Mouse (Mus musculus) brain, adult 2 months (tissue): ENCODE results near the gene Srgap1.

Source experiments
- DNase-seq: peaks from one replicate; pipeline ENCODE4 v3.0.0; 2011; ENCODE audit warnings: low read depth, low spot score

Srgap1 gene

DNA sequence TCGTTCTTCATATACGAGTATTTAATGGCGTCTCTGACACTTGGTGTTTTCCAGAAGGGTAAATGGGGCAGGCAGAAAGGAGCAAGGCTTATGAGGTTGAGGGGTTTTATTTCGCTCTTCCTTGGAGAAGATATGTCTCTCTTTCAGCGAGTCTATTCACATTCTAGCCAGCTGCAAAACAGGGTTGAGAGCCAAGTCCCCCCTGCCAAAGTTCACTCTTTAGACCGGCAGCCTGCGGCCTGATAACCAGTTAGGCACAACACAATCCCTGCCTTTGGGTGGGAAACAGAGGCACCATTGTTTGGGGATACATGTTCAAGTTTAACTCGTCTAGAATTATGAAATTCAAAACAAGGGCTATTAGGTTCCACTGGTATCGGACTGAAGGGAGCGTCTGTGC is 83.0 kb downstream of the Srgap1 start:
- peak; percentile 70 for DNase-seq

DNA sequence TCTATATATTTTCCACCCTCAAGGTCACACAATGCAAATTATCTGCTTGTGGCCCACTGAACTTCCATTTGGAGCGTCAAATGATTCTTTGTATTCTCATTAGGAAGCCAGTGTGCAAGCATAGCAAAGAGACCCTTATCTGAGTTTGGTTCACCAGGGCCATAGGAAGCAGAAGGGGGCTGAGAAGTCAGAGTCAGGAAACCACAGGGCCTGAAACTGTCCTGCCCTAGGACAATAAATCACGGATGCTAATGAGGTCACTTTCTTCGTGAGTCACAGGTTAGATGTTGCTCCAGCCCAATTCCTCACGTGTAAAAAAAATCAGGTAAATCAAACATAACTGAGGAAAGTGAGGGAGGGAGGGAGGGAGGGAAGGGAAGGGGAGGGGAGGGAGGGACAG is 85.1 kb downstream of the Srgap1 start:
- no peak for DNase-seq

DNA sequence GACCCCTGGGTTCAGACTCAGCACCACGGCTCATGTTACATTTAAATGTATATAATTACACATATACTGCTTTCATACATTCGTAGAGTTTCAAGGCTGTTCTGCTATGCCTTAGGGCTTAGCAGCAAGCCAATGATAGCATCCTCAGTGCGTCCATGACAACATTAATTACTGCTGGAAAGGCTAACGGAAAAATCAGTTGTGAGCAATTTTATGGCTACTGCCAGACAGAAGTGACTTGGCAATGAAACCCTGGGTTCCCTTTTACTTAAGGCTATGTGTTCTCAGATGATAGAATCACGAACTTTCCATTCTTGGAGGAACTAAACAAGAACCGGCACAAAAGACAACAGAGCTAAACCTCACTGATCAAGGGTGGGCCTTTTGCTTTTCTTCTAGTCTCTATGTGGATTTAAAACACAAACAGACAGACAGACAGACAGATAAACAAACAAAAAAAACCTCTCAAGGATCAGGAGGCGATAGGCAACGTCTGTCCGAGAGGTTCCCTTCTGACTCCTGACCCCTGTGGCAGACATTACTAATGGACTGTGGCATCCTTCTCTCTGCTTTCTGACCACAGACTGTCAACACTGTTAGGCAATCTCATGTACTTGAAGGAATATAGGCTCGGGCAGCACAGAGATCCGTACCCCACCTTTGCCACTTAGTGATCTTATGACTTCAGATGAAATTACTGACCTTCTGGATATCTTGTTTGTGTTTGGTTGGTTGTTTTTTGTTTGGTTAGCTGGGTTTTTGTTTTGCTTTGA is 85.8 kb downstream of the Srgap1 start:
- no peak for DNase-seq

DNA sequence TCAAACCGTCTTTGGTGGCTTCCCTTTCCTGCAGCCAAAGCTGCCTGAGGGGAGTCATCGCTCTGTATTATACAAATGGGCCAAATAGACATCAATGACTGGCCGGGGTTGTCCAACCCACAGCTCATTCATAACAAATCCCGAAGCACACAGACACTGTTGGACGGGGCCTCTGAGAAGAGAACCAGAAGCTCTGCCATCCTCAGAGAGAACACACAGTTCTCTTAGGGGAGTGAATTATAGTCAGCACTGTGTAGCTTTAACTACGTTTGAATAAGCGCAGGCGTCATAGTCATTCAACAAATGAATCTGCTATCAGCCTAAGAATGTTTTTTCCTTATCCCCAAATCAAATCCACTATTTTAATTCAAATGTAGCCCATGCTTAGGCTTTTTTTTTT is 88.4 kb downstream of the Srgap1 start:
- DNase-seq, result peak; percentile 48

DNA sequence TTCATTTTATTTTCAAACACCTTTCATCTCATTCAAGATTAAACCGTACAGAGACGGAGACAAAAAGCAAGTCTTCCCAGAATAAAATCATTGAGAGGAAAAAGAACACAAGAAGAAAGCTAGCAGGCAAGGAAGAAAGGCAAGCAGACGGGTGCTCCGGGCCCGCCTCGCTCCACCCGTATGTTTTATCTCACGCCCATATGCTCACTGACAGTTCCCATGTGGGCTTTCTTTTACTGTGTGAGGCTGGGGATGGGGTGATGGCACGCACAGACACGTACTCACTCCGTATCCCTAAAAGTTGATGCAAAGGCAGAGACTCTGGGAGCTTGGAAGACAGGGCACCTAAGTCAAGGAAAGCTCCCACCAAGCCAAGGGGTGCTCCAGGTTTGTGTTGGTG is 90.6 kb downstream of the Srgap1 start:
- DNase-seq, result peak; percentile 59

DNA sequence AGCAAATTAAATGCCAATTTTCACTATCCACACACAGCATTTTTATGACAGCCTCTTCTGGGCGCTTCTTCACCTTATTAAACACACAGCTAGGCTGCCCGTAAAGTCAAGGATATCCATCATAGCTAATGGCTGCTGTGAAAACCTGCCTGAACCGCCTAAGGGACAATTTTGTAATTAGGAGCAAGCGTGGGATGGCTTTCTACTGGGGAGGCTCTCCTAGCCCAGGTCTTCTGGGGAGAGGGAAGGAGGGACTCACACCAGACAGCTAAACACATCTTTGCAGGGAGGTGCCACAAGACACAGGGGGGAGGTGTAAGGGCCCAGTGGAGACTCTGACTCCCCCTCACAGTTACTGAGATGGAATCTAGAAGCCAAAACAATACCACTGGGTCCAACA is 91.4 kb downstream of the Srgap1 start:
- peak; percentile 18 for DNase-seq

DNA sequence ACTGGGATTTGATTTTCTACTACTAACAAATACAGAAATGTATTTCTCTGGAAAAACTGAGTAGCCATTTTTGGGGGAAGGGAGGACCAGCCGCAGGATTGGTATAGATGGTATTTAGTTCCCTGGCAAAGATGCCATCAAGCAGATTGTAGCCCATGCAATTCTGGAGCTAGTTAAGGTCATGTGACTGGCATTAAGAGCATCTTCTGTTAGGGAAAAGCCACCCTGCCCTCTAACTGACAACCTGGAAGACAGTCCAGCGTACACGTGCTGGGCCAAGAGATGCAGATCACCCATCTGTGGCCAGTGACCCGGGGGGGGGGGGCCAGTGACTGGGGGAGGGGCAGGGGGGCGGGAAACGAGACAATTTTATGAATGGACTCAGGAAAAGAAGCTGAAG is 92.2 kb downstream of the Srgap1 start:
- DNase-seq, result no peak

DNA sequence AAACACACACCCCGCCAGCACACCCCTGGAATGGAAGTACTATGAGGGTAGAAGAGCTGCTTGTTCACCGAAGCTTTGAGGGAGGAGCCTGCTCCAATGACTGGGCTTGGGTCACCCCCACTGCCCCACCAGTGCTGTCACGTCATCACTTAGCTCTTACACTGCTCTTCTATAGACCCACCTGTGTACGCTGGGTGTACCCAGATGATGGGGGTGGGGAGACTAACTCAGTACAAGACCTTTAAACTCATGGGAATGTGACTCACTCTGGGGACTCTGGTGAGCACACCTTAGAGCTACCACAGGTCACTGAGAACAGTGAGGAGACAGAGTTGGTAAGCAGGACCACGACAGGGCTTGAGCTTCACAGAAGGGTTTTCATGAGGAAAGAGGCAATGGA is 94.1 kb downstream of the Srgap1 start:
- DNase-seq, result no peak

DNA sequence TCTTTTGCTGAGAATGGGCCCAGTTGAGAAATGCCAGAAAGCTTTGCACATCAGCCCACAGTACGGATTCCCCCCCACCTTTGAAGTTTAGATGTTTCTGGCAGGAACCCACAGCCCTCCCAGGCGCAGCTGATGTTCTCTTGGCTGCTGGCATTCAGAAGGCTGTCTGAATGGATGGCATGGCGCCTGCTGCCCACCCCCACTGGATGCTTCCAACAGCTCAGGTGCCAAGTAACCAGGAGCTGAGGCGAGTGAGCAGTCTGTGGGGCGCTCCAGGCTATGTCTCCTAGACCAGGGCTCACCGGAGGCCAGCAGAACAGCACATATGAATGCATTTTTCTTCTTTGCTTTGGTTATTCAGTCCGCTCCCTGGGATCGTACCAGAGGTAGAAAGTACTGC is 100.9 kb downstream of the Srgap1 start:
- peak; percentile 89 for DNase-seq

DNA sequence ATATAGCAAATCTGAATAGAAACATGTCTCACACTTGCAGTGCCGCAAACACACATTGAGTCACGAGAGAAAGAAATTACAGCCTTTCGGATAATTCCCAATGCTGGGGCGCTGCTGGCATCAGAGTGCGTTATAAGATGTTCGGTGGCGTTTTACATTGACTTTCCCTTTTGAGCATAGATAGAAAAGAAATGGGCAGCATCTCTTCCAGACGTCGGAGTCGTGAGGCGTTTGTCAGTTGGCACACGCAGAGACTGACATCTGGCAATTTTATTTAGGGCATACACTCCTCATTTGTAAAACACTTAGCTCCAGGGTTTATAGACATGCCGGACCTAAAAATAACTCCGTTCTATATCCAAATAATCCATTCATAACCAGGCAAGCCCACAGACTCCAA is 115.2 kb downstream of the Srgap1 start:
- DNase-seq, result peak; percentile 37

DNA sequence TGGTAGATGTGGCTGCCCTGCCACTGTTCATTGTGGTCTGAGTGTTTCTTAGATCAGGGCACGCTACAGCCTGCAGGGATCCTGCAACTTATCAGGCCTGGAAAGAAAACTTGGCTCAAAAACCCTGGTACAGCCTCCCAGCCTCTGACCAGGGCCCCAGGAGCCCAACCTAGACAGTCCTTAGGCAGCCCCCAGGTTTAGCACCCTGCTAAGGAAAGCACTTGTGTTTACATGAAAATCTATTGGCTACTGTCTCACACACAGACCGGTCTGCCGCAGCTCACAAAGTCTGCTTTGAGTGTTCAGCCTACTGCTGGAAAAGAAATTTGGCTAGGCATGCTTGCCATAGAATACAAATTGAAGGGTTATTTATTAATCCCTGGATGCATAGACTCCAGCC is 121.0 kb downstream of the Srgap1 start:
- no peak for DNase-seq

DNA sequence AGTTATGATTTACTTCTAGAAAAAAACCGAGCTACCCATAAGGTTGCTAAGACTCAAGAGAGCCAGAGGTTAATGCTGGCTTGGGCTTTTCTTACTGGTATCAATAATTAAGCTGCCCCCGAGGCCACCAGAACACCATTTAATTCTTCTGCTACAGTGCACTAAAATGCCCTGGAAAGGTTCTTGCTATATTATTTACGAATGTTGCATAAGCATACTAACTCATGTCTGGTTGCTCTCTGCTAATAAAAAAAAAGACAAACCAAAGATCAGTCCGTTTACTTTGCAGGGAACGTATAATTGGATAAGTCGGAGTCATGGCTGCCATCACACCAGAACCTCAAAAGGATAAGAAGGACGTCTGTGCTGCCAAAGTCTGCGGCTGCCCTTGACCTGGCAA is 128.1 kb downstream of the Srgap1 start:
- no peak for DNase-seq

DNA sequence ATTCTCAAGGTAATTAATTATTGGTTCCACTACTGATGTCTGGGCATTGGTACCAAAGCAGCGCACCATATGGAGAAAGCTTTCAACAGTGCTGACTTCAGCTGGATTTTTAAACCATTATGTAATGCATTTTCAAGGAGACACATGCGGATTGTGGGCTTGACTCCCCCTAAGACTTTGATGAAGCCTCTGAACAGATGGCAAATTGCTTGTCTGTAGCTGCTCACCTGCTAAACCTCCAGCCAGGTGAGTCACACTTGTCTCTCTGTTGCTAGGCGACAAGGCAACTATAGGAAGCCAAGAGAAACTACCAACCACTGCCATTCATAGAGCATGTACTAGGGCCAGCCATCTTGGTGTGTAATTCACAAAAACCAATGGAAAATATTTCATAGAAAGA is 128.5 kb downstream of the Srgap1 start:
- DNase-seq, result peak; percentile 41

DNA sequence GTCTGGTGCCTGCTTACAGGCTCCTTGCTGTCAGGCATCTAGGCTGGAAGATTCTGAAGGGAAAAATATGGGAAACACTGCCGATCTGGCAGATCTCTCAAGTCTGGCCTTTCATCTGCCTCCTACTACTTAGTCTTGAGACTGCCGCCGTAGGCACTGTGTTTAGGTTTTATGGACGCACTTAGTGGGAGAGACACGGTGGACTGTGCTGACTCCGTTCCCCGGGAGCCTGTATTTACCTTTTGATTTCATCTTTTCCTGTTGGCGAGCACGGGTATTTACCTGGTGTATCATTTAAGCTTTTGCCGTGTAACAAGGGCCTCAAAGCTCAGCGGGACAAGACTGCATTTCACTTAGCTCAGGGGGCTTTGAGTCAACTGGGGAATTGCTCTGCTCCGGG is 131.6 kb downstream of the Srgap1 start:
- no peak for DNase-seq

DNA sequence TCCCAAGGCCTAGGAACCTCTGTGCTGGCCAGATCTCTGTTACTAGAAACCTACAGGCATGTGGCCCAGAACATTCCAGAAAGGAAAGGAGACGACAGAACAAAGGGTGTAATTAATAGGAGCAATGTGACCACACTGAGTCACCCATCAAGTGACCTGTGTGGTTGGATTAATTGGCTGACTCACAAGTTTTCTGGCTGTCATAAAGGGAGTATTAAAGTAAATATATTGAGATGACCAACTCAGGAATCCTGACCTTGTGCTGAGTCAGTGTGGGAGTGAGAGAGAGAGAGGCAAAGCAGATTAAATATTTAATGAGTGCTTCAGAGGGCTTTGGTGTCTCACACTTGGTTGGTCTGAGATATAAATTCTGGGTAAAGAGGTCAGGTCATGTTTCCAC is 143.0 kb downstream of the Srgap1 start:
- no peak for DNase-seq

DNA sequence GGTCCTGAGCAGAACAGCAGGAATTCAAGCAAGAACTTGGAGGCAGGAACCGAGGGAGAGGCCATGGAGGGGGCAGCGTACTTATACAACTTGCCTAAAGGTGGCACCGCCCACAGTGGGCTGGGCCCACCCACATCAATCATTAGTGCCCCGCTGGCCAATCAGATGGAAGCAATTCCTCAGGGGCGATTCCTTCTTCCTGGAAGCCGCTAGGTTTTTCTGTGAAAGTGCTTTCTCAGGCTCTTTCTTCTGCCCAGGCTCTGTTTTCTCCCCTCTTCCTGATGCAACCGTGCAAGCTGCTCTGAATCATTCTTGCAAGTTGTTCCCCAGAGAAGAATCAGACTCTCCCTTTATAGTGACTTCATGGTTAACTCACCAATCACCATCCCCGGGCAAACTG is 144.5 kb downstream of the Srgap1 start:
- no peak for DNase-seq

DNA sequence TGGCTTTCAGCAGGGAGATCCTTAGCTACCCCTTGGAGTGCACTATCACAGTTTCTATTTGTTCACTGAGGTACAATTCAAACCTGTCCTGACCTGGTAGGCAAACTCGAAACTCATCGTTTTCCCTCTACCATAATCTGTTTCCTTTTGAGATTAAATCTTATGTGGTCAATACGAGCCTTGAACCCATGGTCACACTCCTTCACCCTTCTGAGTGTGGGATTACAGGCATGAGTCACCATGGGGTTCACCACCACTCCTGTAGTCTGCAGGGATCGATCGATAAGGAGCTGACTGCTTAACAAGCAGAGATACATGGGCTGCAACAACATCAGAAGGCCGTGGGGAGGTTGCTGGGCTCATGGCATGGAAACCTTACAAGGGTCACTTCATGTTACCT is 146.3 kb downstream of the Srgap1 start:
- no peak for DNase-seq

DNA sequence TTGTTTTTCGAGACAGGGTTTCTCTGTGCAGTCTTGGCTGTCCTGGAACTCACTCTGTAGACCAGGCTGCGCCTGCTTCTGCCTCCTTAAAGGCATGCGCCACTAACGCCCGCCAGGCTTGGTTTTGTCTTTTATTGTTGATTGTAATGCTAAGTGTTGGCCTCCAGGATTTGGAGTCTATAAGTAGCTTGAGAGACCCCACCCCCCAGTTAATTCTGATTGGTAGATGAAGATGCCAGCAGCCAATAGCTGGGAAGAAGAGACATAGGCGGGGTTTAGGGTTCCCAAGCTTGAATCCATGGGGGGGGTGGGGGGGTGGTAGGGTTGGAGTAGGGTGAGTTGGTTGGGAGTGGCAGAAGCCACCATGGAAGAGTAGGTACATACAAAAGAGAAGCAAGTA is 147.4 kb downstream of the Srgap1 start:
- DNase-seq, result no peak

DNA sequence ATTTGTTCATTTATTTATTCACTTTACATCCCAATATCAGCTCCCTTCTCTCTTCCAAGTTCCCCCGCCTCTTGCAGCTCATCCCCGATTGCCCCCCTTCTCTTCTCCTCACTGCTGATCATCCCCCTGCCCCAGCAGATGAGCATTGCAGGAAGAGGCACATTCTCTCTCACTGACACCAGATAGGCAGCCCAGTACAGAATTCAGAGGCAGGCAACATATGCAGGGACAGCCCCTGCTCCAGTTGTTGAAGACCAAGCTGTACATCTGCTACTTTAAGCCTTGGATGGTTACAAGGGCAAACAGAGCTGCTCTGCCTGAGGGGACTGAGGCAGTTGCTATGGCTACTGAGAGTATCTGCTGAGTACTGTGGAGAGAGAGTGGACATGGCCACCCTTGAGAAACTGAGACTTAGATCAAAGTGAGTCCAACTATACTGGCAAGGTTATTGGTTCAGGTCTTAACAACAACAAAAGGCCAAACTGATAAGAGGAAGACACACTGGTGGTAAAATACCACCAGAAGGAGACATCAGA is 149.2 kb downstream of the Srgap1 start:
- no peak for DNase-seq

DNA sequence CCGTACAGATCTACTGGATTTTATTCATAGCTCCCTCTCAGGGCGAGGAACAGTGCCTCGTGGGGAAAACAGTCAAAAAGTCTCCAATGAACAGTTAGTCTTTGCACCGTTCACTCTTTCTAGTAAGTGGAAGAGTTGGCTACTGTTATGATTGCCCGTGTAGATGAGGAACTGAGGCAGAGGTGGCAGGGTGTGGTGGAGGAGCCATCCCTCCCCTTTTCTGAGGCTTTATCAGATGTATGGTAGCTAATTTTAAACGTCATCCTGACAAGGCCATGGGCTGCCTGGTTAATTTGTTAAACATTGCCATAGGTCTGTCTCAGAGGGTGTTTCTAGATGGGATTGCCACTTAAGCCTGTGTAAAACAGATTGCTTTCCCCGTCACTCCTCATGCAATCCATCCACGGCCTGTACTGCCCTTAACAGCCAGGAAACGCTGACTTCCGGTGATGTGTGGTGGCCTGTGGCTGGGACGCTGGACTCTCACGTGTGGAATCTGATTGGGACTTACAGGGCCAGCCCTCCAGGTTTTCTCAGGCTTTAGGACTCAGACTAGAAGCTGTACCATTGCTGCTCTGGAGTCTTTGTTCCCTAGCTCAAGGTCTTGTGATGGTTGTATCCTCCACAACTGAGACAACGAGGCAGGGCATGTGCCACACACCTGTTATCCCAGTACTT is 155.6 kb downstream of the Srgap1 start:
- no peak for DNase-seq

DNA sequence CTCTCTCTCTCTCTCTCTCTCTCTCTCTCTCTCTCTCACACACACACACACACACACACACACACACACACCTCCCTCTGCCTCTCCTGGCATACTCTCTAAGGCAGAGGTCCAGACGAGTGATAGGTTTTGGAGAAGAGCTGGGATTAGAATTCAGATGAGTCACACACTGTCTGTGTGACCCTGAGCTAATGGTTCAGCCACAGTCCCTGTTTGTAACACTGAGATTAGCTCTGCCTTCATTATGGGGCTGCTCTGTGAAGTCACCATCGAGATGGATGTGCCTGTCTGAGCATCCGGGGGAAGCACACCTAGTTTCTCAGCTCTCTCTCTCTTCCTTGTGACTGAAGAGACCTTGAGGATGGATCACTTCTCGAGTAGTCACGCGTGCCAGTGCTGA is 157.1 kb downstream of the Srgap1 start:
- DNase-seq, result peak; percentile 22

DNA sequence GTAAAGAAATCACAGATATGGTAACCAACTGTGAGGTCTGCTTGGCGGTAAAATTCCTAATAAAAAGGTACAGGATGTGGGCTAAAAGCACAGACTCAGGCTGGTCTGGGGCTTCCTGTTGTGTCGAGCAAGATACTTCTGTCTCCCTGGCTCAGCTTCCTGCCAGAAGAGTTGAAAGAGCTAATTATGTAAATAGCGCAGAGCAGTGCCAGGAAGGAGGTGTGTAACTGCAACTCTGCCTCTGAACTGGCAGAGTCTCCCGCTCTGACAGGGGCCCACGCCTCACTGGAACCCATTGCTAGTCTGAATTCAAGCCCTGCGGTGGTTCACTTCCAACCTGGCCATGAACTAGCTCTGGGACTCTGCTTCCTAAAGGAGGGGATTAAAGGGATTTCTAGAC is 160.3 kb downstream of the Srgap1 start:
- DNase-seq, result peak; percentile 79

DNA sequence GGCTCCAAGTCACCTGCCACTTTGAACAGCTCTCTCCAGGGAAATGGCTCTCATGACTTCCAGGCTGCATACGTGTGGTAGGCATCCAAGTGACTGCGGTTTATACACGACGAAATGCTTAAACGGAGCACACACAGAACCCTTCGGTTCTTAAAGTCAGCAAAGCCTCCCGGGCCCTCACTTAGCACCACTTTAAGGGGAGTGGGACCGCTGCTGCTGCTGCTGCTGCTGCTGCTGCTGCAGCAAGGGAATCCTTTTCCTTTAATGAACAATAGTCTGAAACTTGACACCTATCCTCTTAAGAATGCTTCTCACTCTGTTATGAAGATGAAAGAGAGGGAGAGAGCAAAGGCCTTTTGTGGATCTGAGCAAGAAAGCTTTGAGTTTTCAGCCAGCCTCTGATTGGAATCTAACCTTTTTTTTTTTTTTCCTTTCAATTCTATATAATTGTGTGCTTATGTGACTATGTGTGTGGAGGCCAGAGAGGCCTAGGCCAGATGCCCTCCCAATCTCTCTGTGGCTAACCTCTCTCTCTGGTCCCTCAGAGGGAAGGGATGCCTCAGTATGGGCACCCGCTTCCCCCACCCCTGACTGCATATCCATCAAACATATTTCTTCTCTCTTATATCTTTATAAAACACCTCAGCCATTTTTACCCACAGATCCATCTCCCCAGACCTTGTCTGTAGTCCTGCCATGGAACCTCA is 161.4 kb downstream of the Srgap1 start:
- no peak for DNase-seq
